Mouse (Mus musculus) left cerebral cortex, adult 6 months (tissue): Measurements from ENCODE around the gene Add1. TPM values are rescaled to one million over a fixed set of nuclear protein-coding genes. Genes with fewer than 3 reads are reported as not detected.

Experiments
- long read RNA-seq, 2 experiments: library from polyadenylated mRNA; unstranded; transcript quantifications; one replicate each; pipeline ENCODE4 v2.0.0; 2019 to 2020
- polyA plus RNA-seq: library from polyadenylated mRNA; unstranded; fragments of <200 nt; fragmentation: Nextera tagmentation; gene quantifications from 2 replicates; pipeline ENCODE4 v1.2.3, GENCODE M21; 2021

Add1 gene
- 91.9 and 163 TPM in 2 replicates for polyA plus RNA-seq
- long read RNA-seq, experiment 1, full-length matches to known transcripts, result 62 of 266 reads
- long read RNA-seq, experiment 1, partial matches to known transcripts, result 146 of 266 reads
- long read RNA-seq, experiment 1, other reads (novel, unspliced or antisense), result 58 of 266 reads
- long read RNA-seq, experiment 2, full-length matches to known transcripts, result 13 of 140 reads
- long read RNA-seq, experiment 2, partial matches to known transcripts, result 120 of 140 reads
- long read RNA-seq, experiment 2, other reads (novel, unspliced or antisense), result 7 of 140 reads

DNA sequence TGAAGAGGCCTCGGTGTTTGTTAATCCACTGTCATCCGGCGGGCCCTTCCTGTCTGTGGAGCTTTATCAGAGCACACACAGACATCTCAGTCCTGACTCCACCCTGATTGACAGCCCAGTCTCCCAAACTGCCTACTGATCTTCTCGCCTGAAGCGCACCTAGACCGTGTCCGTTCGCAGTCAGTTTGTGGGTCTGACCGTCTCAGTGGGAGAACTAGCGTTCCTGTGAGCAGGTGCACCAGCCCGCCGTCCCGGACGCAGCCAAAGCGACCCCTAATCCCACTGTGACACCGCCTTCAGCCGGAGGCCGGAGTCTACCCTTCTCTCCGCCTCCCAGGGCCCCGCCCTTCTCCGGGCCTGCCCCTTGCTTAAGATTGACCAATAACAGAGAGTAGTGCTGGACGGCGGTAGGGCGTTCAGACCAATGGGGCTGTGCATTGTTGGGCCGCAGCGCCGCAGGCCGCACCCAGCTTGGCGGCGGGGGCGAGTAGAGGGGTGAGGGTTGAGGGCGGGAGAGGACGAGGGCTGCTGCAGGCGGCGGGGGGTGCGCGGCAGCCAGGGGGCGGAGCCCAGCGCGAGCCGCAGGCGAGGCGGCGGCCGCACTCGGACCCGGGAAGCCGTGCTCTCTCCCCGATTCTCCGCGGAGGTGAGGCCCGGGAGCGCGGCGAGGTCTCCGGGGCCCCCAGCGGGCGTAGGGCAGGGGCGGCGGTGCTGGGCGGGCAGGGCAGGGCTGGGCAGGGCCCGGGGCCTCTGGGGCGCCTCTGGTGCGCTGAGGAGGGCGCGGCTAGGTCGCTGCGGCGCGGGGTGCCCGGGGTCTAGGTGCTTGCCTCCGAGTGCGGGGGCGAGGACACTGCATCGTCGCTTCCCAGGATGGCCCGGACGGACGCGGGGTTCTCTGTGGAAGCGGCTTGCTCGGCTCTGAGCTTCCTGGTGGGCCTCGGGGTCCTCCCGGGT is at the start of gene Add1:
Add1 (plus strand) TSS at position 397 of the 954 bp plus-strand sequence.

GRCm38 (mm10) chr5:34525663-34526476 is 47.6 kb upstream of the Add1 start, which contains the start of gene Sh3bp2:
TSS of gene Sh3bp2 (plus strand) at chr5:34525838.

DNA sequence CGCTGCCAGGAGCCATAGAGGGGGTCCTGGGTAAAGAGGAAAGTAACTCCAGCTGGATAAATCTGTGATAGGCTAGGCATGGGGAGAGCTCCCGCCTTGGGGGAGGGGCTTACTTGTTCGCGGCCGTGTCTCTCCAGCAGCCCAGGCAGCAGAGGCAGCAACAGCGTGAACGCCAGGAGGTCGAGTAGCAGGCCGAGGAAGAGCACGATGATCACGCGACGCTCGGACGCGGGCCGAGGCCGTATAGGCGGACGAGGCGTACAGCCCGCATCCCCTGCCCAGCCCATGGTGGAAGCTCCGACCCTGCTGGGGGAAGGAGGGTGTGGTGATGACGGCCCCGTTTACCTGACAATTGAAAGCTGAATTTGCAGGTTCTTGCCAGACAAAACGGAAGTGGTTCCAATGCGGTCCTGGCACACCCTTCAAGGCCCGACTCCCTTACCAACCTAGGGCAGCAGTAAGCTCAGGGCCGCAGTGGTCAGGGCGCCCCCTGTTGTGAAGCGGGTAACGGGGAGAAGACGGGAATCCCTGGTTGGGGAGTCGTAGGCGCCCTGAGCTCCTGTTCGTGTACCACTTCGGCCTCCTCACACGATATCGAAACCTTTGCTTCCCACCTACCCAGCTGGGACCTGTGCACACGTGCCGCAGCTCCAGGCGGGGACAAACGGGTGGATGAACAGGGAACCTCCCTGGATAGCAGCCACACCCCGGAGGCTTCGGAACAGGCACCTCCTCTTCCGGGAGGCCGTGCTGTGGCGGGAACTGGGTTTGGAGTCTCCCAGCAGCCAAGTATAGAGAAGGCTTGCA is 63.2 kb downstream of the Add1 start, which contains the start of gene Mfsd10:
Mfsd10 (minus strand) TSS at position 732 of the 807 bp plus-strand sequence.

GRCm38 (mm10) chr5:34659686-34660590 is 86.5 kb downstream of the Add1 start, which contains the start of the genes Nop14 and Grk4:
TSS of gene Nop14 (minus strand) at chr5:34660148.
TSS of gene Grk4 (plus strand) at chr5:34660379.

Other genes starting within 250 kb of the Add1 start
- 57.0 and 68.2 TPM in 2 replicates for gene Rnf4, start 237.4 kb upstream of the Add1 start, polyA plus RNA-seq
- 3.9 and 6.3 TPM in 2 replicates for gene Fam193a, start 203.7 kb upstream of the Add1 start, polyA plus RNA-seq
- gene Tnip2, start 59.7 kb upstream of the Add1 start, polyA plus RNA-seq, result 5.8 and 7.6 TPM in 2 replicates
- gene Sh3bp2, start 47.8 kb upstream of the Add1 start, polyA plus RNA-seq, result 0.58 and 1.3 TPM in 2 replicates
- 16.5 and 17.6 TPM in 2 replicates for gene Mfsd10, start 63.5 kb downstream of the Add1 start, polyA plus RNA-seq
- 12.0 and 13.1 TPM in 2 replicates for gene Nop14, start 86.5 kb downstream of the Add1 start, polyA plus RNA-seq
- gene Grk4, start 86.7 kb downstream of the Add1 start, polyA plus RNA-seq, result 0.74 and 1.6 TPM in 2 replicates
- 6.9 and 8.0 TPM in 2 replicates for gene Htt, start 188.1 kb downstream of the Add1 start, polyA plus RNA-seq